Mouse (Mus musculus) heart, adult 2 months (tissue): ENCODE measurements around the gene Cst8. TPM values are rescaled to one million over a fixed set of nuclear protein-coding genes. Genes with fewer than 3 reads are reported as not detected.

Experiments
- DNase-seq, 2 experiments: peaks; one replicate each; pipeline ENCODE4 v3.0.0; 2021
- H3K27ac ChIP-seq: fragments of 200-600 bp; 2 replicates; pipeline ENCODE4 v1.8.1; 2022
- H3K27me3 ChIP-seq: fragments of 200-500 bp; 2 replicates; pipeline ENCODE4 v1.6.1; 2012; ENCODE audit warnings: mild to moderate bottlenecking, low read length, inconsistent platforms, mixed read lengths; ENCODE audit not compliant: control insufficient read depth, insufficient read depth
- H3K36me3 ChIP-seq: fragments of 200-500 bp; 2 replicates; pipeline ENCODE4 v1.6.1; 2012; ENCODE audit warnings: low read length, inconsistent platforms; ENCODE audit not compliant: control insufficient read depth, insufficient read depth
- H3K4me1 ChIP-seq: fragments of 200-500 bp; 2 replicates; pipeline ENCODE4 v1.6.1; 2011; ENCODE audit warnings: low read length; ENCODE audit not compliant: control insufficient read depth, insufficient read depth
- H3K4me3 ChIP-seq: fragments of 200-600 bp; 2 replicates; pipeline ENCODE4 v1.8.1; 2022
- H3K79me2 ChIP-seq: fragments of 200-500 bp; replicated peaks from 2 replicates; pipeline ENCODE4 v1.6.1; 2012; ENCODE audit warnings: mild to moderate bottlenecking, inconsistent platforms, low read length, moderate library complexity, mixed read lengths; ENCODE audit not compliant: control insufficient read depth, insufficient read depth
- H3K9ac ChIP-seq: fragments of 200-500 bp; 2 replicates; pipeline ENCODE4 v1.6.1; 2012; ENCODE audit warnings: low read depth, mild to moderate bottlenecking, control low read depth, inconsistent platforms, low read length, mixed read lengths
- CTCF ChIP-seq: fragments of 200-600 bp; IDR thresholded peaks from 2 replicates; pipeline ENCODE4 v1.8.1; 2022; ENCODE audit warnings: antibody characterized with exemption, mild to moderate bottlenecking, moderate library complexity
- EP300 ChIP-seq: fragments of 200-500 bp; IDR thresholded peaks from 2 replicates; pipeline ENCODE4 v1.6.1; 2011; ENCODE audit warnings: low read depth, low read length, control low read depth; ENCODE audit not compliant: insufficient read depth
- POLR2A ChIP-seq: fragments of 200-500 bp; IDR thresholded peaks from 2 replicates; pipeline ENCODE4 v1.6.1; 2011; ENCODE audit warnings: mild to moderate bottlenecking, low read depth, low read length, control low read depth; ENCODE audit not compliant: insufficient read depth
- WGBS: fragments of 180-500 bp; shearing (Covaris S2); methylation state at CpG from one replicate; pipeline ENCODE4 v1.1.7; 2018; 5-methylcytosine and 5-hydroxymethylcytosine counted together
- intact Hi-C: fragments of 180-260 bp; cut with DNase I; formaldehyde crosslinking; loops from one replicate; pipeline ENCODE4 v1.15.1; 2025
- polyA plus RNA-seq: library from polyadenylated mRNA; depleted of rRNA; stranded (reverse); fragments of >200 nt; gene quantifications from 2 replicates; pipeline ENCODE4 v1.2.3, GENCODE M21; 2012
- total RNA-seq, 2 experiments: library from RNA; stranded (reverse); gene quantifications; 2 replicates each; pipeline ENCODE4 v1.2.3; 2021

Cst8 gene
- total and polyA plus RNA-seq, 3 experiments: not detected

GRCm38 (mm10) chr2:148781709-148782108 lies 16.9 kb upstream of the Cst8 start, which contains the start of gene 8030411F24Rik:
Gene 8030411F24Rik, plus strand, starts transcription at chr2:148782009.
- no peak for DNase-seq
- no peak within 1 kb of the TSS for H3K9ac ChIP-seq
- H3K27ac ChIP-seq: no peak within 1 kb of the TSS
- no peaks in the 10 kb centered on the region for H3K27me3 ChIP-seq
- no peak within 1 kb of the TSS for H3K4me3 ChIP-seq
- no peaks in the 10 kb centered on the region for H3K79me2 ChIP-seq
- 8% methylated on average over 1 of the region's 1 CpGs for WGBS
- H3K4me1 ChIP-seq: no peaks in the 10 kb centered on the region
- TF ChIP-seq POLR2A (no peak), CTCF (no peak), EP300 (no peak)
- intact Hi-C loops: no loop called here
- H3K36me3 ChIP-seq: no peaks in the 10 kb centered on the region

GRCm38 (mm10) chr2:148789142-148789541 lies 9.4 kb upstream of the Cst8 start, which contains the start of gene Cst12:
Gene Cst12, plus strand, starts transcription at chr2:148789361.
- 87% methylated on average over 6 of the region's 6 CpGs for WGBS
- no peak within 1 kb of the TSS for H3K27ac ChIP-seq
- H3K9ac ChIP-seq: no peak within 1 kb of the TSS
- DNase-seq: no peak
- no peaks in the 10 kb centered on the region for H3K27me3 ChIP-seq
- H3K4me1 ChIP-seq: no peaks in the 10 kb centered on the region
- intact Hi-C loops: no loop called here
- H3K36me3 ChIP-seq: no peaks in the 10 kb centered on the region
- TF ChIP-seq POLR2A: no peak
- no peak for TF ChIP-seq EP300
- TF ChIP-seq CTCF: no peak
- H3K79me2 ChIP-seq: no peaks in the 10 kb centered on the region
- no peak within 1 kb of the TSS for H3K4me3 ChIP-seq

- H3K79me2 ChIP-seq: no peaks in the 10 kb centered on the region
- no peaks in the 10 kb centered on the region for H3K4me1 ChIP-seq
- WGBS: 21% methylated on average over 3 of the region's 3 CpGs
- no peaks in the 10 kb centered on the region for H3K27me3 ChIP-seq
- intact Hi-C loops: no loop called here
- H3K36me3 ChIP-seq: no peaks in the 10 kb centered on the region
- H3K27ac ChIP-seq: no peak overlapping the region
- DNase-seq: no peak
- H3K4me3 ChIP-seq: no peak overlapping the region
- TF ChIP-seq POLR2A: no peak
- no peak for TF ChIP-seq CTCF
- TF ChIP-seq EP300: no peak
- H3K9ac ChIP-seq: no peak overlapping the region
Observed at GRCm38 (mm10) chr2:148801491-148801921, 2.9 kb downstream of the Cst8 start.

GRCm38 (mm10) chr2:148806696-148807095 lies 8.1 kb downstream of the Cst8 start:
- Histone ChIP-seq H3K9ac (no peak overlapping the region), H3K36me3 (no peaks in the 10 kb centered on the region), H3K4me1 (no peaks in the 10 kb centered on the region), H3K4me3 (no peak overlapping the region), H3K27me3 (no peaks in the 10 kb centered on the region), H3K27ac (no peak overlapping the region), H3K79me2 (no peaks in the 10 kb centered on the region)
- 75% methylated on average over 6 of the region's 6 CpGs for WGBS
- no peak for TF ChIP-seq EP300
- no peak for TF ChIP-seq CTCF
- TF ChIP-seq POLR2A: no peak
- intact Hi-C loops: no loop called here
- DNase-seq: no peak

- H3K9ac ChIP-seq: no peak within 1 kb of the TSS
- H3K4me1 ChIP-seq: no peaks in the 10 kb centered on the region
- no peak within 1 kb of the TSS for H3K27ac ChIP-seq
- no peaks in the 10 kb centered on the region for H3K79me2 ChIP-seq
- no peaks in the 10 kb centered on the region for H3K27me3 ChIP-seq
- TF ChIP-seq POLR2A (no peak), CTCF (no peak), EP300 (no peak)
- DNase-seq: no peak
- no peak within 1 kb of the TSS for H3K4me3 ChIP-seq
- intact Hi-C loops: no loop called here
- no peaks in the 10 kb centered on the region for H3K36me3 ChIP-seq
Observed at GRCm38 (mm10) chr2:148819909-148820308, 21.3 kb downstream of the Cst8 start, which contains the start of gene Cst13. Gene Cst13, plus strand, starts transcription at chr2:148820081.

- no peak for DNase-seq
- Histone ChIP-seq H3K4me3 (no peak overlapping the region), H3K4me1 (no peaks in the 10 kb centered on the region), H3K9ac (no peak overlapping the region), H3K79me2 (no peaks in the 10 kb centered on the region), H3K36me3 (no peaks in the 10 kb centered on the region), H3K27me3 (no peaks in the 10 kb centered on the region), H3K27ac (no peak overlapping the region)
- WGBS: 22% methylated on average over 1 of the region's 1 CpGs
- TF ChIP-seq POLR2A: no peak
- no peak for TF ChIP-seq CTCF
- intact Hi-C loops: no loop called here
Observed at GRCm38 (mm10) chr2:148825986-148826385, 27.4 kb downstream of the Cst8 start.
